Mouse (Mus musculus) retina, adult 2 months (tissue): ENCODE data around the gene Btg1.

Source experiments
- DNase-seq: peaks from one replicate; pipeline ENCODE4 v3.0.0-alpha.2; 2012; ENCODE audit warnings: low read depth, low spot score

Btg1 gene

DNA sequence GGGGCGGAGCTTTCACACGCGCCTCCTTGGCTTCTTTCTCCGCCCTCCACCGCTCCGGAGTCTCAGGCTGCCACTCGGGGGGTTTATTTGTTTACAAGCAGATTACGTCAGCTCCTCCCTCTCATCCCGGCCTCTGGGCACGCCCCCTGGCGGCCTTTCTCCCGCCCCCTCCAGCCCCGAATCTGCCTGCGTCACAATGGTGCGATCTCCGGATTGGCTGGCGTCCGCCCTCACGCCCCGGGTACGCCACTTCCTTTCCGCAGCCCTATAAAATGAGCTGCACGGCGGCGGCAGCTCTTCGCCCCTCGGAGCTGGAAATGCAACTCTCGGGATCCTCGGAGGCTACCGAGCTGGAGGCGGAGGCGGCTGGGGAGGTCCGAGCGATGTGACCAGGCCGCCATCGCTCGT lies at the start of gene Btg1:
Gene Btg1, plus strand, starts transcription at position 298 of the 408 bp plus-strand sequence.
- DNase-seq, result peak; percentile 99

DNA sequence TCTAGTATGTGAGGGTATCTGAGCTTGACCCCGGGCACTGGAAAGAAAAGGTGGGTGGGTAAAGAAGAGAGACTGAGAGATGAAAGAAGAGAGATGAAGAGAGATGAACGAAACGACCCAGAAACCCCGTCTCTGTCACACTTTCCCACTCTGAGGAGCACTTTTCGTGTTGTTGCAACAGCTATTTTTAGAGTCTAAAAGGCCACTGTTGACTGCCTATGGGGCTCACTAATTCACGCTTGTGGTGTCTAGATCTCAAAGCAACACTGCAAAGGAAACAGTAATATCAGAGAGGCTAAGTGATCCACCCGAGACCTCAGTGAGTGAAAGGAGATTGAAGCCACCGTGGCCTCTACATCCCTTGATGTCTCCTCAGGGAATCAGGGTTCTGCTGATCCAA lies 47.3 kb upstream of the Btg1 start:
- no peak for DNase-seq

DNA sequence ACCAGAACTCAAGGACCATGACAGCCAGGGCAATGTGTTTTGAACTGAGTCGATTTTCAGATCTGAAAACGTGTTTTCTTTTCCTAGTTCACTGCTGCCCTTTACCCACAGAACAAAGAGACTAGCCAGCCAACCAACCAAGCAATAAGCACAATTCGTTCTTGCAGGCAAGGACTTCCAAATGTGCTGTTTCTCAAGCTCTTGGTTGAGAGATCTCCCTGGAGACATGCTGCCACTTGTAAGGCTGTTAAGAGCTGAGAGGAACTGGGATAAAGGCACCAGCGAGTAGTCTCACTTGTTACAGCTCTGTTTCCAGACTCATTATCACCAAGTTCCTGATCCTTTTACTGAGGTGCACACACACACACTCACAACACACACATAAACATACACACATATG lies 45.6 kb upstream of the Btg1 start:
- no peak for DNase-seq

DNA sequence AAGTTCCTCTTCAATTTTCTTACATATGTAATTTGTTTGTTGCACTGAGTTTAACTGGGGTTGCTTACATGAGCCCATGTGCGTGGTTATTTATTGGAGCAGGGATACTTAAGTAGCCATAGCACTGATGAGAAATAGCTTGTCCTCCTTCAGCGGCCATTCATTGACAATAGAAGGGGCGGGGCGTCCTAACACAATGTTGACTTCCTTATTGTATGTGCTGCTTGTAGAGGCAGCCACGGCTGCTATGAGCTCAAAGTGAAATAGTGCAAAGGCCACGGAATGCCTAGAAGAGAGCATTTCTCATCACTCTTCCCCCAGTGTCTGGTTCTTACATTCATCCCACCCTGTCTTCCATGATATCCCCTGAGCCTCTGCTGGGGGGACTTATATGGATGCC lies 42.0 kb upstream of the Btg1 start:
- DNase-seq, result no peak

DNA sequence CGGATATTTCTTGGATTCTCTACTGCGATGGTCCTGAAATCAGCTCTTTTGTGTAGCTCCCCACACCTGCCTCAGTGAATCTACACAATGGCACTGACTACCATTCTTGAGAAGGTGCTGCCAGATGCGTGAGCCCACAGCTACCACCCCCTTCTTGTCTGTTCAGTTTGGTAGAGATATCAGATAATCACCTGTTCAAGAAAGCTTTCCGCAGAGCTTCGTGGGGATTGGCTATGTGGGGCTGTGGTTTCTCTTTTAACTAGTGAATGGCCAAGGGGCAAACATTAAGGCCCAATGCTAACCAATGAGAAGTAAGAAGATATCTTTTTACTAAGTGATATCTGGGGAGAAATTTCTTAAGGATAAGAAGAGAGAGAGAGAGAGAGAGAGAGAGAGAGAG lies 41.5 kb upstream of the Btg1 start:
- DNase-seq, result no peak

DNA sequence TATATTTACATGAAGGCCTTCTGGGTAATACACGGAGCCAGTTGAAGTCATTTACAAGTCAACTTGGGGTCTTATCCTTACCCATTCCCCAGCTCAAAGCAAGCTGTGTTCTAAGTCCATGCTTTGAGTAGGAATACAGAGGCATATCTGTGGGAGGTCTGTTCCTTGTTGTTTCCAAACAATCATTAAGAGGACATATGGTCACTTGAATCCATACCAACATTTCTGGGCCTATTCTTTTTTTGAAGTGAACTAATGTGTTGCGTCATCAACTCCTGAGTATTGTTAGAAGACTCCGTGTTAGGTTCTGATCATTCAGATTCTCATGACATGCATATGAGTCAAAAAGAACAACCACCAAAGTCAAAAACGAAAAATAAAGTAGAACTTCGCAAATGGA lies 37.9 kb upstream of the Btg1 start:
- DNase-seq, result no peak

DNA sequence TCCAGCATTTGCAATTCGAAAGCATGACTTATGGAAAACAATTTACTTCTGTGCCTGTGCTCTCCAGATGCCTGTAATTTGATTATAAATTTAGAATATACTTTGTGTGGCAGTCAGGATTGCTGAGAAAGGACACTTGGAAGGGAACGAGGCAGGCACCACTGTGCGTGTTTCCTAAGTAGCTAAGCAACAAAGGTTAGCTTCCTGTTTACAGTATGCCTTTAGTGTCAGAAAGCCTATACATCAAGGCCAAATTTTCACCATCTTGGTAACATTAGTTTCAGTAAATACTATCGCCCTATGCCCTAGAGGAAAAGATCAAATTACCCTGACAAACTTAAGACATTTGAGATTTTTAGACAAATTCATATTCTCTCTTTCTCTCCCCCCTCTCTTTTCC lies 37.4 kb upstream of the Btg1 start:
- DNase-seq, result no peak

DNA sequence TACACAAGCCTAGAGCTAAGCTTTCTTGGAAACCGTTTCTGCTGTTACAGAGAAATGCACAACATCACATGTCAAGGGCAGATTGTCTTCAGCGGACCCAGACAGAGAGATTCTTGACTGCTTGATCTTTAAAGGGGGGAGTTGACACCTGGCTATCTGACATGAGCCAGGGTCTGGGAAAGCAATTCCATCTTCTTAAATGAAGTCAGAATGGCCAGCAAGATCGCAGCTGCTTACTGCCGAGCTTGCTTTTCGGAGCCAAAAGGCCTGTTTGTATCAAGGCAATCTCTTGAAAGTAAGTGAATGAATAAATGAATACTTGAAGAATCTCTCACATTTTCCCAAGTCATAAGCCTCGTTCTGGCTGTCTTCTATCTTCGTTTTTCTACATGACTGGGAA lies 36.6 kb upstream of the Btg1 start:
- no peak for DNase-seq

DNA sequence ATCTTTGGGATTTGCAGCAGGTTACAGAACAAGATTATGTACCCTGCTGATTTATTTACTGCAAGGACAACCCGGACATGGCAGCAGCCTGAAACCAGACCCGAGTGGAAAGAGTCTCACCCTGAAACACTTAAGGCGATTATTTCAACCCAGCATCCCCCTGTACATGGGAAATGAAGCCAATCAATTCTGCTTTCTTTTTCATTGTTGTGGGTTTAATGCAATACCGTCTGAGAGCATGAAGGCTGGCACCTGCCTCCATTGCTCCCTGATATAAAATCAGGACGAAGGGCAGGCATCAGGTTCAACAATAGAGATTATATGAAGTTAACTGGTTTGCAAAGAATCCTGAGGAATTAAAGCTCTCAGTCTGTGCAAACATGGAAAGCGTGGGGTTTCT lies 35.6 kb upstream of the Btg1 start:
- DNase-seq, result no peak

DNA sequence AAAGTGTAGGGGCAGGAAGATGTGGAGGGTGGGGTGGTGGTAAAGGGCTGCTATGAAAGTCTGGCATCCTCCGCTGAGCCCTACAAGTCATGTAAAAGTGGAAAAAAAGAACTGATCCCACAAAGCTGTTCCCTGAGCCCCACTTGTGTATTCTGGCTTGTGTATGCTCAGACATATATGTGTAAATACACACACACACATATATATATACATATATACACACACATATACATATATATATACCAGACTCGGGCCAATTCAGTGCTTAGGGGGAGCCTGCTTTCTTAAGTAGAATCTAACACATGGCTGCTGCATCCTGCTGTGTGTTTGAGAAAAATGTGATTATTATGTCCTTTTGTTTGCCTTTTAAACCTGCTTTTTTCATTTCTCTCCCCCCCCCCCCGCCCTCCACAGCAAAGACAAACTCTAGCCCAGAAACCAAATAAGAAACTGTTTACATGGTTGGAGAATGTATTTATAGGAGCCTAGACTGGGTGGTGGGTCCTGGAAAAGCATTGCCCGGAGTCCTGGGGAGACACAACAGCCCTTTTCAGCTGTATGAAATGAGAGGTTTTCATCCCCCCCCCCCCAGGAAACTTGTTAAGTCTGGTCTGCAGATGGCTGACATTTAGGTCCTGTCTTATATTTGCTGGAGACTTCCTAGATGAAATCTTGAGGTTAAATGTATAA lies 30.5 kb upstream of the Btg1 start:
- DNase-seq, result no peak

DNA sequence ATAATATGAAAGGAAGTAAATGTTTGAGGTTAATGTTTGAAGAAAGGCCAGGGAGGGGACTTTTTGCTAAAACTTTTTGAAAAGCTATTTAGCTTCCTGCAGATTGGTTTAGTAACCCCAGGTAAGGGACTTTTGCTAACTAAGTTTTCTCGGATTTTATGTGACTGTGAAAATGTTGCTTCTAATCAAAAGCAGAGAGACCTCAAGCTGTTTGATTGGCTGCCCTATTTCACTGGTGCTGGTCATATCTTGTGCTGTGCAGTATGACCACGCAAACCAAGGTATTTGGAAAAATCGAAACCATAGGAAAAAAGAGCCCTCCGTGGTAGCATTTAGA lies 30.0 kb upstream of the Btg1 start:
- no peak for DNase-seq

DNA sequence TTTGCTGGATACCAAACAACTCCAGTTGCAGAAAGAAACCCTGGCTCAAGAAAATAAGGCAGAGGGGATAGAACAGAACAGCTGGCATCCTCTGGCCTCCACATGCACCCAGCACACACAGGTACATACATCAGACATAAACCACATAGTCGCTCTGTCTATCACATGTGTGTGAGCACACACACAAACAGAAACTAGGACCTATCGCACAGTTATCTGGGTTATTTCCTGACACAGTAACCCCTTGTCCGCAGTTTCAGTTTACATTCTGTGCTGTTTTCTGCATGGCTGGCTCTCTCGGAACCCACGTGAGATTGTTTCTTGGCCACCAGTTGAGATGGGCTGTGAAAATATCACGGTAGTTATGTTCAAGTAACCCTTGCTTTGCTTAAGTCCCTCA lies 28.6 kb upstream of the Btg1 start:
- no peak for DNase-seq

DNA sequence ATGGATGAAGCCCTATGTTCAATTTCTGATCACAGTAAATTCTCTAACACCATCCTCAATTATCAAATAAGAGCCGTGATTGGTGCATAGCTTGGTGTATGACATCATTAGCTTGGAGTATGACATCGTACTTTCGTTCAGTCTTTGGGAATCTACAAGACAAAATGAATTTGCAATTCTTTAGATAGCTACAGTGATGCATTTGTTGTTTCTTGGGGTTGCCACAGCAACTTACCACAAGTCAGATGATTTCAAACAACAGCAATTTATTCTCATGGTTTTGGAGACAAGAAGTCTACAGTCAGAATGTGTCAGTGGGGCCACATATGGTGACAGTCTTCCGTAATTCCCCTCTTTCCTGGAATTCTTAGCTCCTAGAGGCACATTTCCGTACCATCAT lies 27.0 kb upstream of the Btg1 start:
- DNase-seq, result no peak

DNA sequence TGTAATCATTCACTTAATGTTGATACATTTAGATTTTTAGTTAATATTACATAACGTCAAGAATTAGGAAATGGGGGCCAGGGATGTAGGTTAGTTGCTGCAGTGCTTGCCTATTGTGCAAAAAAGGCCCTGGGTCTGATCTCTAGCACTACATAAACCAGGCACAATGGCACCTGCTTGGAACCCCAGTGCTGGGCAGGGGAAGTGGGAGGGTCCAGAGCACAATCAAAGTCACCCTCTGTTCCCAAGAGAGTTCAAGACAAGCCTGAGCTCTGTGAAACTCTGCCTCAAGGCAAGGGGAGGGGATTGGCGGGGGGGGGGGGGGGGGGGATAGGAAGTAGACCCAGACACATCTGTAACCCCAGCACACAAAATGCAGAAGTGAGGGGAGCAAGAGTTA lies 24.7 kb upstream of the Btg1 start:
- no peak for DNase-seq

DNA sequence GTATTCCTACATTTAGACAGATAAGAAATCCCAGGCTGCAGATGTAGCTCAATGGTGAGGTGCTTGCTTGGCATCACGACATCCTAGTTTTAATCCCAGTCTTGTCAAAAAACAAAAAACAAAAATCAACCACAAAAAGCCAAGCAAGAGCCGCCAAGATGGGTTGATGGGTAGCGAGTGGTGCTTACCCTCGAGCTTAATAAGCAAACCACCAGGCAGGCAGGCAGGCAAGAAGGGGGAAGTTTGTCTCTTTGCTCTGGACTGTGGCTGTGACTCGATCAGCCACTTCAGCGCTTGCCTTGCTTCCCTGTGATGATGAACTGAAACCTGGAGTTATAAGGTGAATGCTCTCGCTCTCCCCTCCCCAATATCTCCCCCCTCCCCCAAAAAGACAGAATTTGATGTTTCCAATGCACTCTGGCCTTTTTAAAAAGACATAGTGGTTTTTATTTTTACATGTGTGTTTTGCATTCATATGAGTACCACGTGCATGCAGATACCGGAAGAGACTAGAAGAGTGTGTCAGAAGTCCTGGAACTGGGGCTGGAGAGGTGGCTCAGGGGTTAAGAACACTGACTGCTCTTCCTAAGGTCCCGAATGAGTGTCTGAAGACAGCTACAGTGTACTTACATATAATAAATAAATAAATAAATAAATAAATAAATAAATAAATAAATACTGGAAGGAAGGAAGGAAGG lies 21.2 kb upstream of the Btg1 start:
- DNase-seq, result no peak

DNA sequence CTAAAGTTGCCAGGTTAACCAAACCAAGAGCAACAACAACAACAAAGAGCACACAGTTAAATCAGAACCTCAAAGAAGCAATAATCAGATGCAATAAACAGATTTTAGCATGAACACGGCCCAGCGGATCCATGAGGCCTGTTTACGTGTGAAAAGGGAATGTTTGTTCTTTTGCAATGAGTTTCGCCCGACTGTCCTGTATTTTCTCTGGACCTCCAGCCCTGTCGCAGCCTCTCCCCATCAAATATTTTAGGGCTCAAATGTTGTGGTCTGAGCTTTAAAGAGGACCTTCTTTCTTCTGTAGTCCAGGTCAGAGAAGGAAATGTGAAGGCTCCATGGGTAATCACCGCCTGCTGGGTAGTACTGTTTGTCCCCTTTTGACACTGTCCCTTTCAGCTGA lies 20.4 kb upstream of the Btg1 start:
- DNase-seq, result no peak

DNA sequence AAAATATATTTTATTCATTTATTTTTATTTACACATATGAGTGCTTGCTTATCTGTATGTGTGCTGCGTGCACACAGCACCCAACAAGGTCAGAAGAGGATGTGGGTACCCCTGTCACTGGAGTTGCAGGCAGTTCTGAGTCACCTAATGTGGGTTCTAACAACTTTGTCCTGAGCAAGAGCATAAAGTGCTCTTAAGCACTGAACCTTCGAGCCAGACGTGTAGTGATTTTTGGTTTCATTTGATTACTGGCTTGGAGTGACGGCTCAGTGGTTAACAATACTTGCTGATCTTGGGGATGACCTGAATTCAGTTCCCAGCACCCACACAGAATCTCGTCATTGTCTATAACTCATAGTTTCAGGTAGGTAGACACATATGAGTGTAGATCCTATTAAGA lies 17.2 kb upstream of the Btg1 start:
- no peak for DNase-seq

DNA sequence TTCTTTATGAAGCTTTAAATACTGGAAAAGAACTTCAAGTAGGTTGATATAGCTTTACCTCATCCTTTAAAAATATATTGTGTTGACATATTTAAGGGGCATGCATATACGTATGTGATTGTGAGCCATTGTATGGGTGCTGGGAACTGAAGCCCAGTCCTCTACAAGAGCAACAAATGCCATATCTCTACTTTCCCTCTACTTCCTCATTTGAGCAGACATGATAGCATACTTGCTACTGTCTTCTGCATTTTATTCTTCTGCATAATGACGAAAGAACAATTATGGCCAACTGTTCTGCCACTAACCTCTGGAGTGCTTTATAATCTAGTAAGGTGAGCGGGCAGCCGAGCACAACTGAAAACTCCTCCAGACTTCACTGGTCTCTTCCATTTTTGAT lies 15.1 kb upstream of the Btg1 start:
- no peak for DNase-seq

DNA sequence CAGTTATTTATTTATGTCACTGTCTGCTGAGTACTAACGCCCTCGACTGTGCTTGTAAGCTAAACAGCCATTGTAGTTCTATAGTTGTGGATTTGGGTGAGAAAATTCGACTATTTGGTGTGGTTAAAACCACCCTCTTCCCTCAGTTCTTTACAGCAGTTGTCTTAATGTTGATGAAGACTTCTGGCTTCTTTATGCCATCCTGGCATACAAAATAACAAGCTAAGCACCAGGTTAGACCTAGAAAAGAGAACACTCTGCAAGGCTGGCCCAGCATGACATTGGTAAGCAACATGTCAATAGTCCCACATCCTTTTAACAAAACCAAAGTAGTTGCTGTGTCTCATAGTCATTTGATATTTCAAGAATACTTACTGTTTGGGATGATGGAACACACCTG lies 14.5 kb upstream of the Btg1 start:
- no peak for DNase-seq

DNA sequence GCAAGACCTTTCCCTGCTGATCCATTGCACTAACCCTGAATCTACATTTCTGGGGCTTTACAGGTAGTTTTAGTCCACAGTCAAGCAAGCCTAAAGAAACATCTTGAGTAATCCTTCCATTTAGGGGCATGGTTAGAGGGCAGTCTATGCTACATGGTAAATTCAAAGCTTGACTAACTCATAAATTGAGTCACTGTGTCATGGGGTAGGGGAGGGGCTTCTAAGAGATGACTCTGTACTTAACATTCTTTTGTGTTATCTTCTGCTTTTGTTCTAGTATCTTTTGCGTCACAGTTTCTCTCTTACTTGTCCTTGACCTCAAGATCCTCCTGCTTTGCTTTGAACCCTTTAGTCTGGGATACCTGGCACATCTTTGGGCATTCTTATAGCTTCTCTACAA lies 11.6 kb upstream of the Btg1 start:
- DNase-seq, result no peak

DNA sequence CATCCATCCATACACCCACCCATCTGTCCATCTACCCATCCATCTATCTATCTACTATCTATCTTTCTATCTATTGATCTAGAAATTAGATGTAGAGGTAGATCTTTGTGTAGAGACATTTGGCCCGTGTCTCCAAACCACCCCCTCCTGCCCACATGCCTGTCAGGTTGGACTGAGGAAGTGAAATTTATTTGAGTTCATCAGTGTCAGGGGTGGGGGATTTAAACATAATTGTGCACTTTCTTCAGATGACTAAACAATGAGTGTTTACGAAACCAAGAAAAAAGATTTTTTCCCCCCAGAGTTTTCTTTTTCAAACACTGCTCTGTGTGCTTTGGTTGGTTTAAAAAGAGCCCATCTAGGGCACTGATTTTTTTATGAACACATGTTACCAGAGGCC lies 10.9 kb upstream of the Btg1 start:
- DNase-seq, result no peak

DNA sequence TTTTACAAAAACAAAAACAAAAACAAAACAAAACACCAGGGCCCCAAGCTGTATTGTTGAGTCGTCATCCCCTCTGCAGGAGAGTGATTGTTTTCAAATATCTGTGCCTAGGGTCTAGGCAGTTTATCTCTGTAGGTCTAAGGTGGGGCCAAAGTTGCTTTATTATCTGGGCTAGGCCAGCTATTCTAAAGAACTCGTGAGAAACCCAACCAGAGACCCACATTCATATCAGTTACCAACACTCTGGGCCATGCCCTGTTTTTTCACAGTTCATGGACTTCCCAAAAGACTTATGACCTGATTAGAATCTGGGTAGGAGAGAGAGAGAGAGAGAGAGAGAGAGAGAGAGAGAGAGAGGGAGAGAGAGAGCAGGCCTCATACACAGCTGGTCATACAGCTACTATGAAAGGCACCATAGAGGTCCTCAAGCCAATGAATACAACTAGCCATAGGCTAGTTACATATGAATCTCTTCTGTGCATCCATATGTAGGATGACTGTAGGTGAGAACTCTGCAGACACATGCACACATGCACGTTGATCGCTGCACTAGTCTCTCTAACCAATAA lies 9.1 kb upstream of the Btg1 start:
- no peak for DNase-seq
